Mouse (Mus musculus): ENCODE measurements around the gene Zfp628.

The Zfp628 gene

GRCm38 (mm10) chr7:4940068-4940479 lies 25.1 kb downstream of the Zfp628 start:
- DNase-seq (ENCODE audit: low read depth, low spot score): peak; percentile 70

GRCm38 (mm10) chr7:4942673-4943072 lies 27.7 kb downstream of the Zfp628 start:
- DNase-seq (ENCODE audit: low read depth, low spot score): no peak

GRCm38 (mm10) chr7:4943223-4943815 lies 28.3 kb downstream of the Zfp628 start:
- DNase-seq (ENCODE audit: low read depth, low spot score): peak; percentile 81

GRCm38 (mm10) chr7:4947855-4948254 lies 32.8 kb downstream of the Zfp628 start:
- no peak for DNase-seq (ENCODE audit: low read depth, low spot score)

- no peak for DNase-seq (ENCODE audit: low read depth, low spot score)
Measured at GRCm38 (mm10) chr7:4948386-4948785, 33.4 kb downstream of the Zfp628 start.

- DNase-seq (ENCODE audit: low read depth, low spot score): no peak
Measured at GRCm38 (mm10) chr7:4950561-4951342, 35.7 kb downstream of the Zfp628 start.

- no peak for DNase-seq (ENCODE audit: low read depth, low spot score)
Measured at GRCm38 (mm10) chr7:4953815-4954445, 38.9 kb downstream of the Zfp628 start.

GRCm38 (mm10) chr7:4957361-4957760 lies 42.3 kb downstream of the Zfp628 start:
- no peak for DNase-seq (ENCODE audit: low read depth, low spot score)

GRCm38 (mm10) chr7:4963527-4963926 lies 48.5 kb downstream of the Zfp628 start:
- DNase-seq (ENCODE audit: low read depth, low spot score): no peak

- peak; percentile 31 for DNase-seq (ENCODE audit: low read depth, low spot score)
Measured at GRCm38 (mm10) chr7:4964272-4964671, 49.3 kb downstream of the Zfp628 start, which contains the start of gene Sbk2. Gene Sbk2, minus strand, starts transcription at chr7:4964406.

GRCm38 (mm10) chr7:4964988-4965387 lies 50.0 kb downstream of the Zfp628 start:
- no peak for DNase-seq (ENCODE audit: low read depth, low spot score)

GRCm38 (mm10) chr7:4971068-4971467 lies 56.1 kb downstream of the Zfp628 start, which contains the start of gene Sbk3:
Gene Sbk3, minus strand, starts transcription at chr7:4971168.
- no peak for DNase-seq (ENCODE audit: low read depth, low spot score)
